Mouse (Mus musculus) kidney, adult 2 months (tissue): ENCODE results near the gene Epp13.

ENCODE experiments used
- CTCF ChIP-seq: fragments of 200-500 bp; conservative IDR thresholded peaks from 2 replicates; pipeline ENCODE4 v1.5.1; 2011; ENCODE audit warnings: low read depth, mild to moderate bottlenecking, control low read depth, low read length, moderate library complexity, mixed read lengths; ENCODE audit not compliant: insufficient read depth, insufficient read length
- POLR2A ChIP-seq: fragments of 200-500 bp; IDR thresholded peaks from one replicate; pipeline ENCODE4 v1.6.1; 2011; ENCODE audit warnings: low read depth, low read length, control low read depth

DNA sequence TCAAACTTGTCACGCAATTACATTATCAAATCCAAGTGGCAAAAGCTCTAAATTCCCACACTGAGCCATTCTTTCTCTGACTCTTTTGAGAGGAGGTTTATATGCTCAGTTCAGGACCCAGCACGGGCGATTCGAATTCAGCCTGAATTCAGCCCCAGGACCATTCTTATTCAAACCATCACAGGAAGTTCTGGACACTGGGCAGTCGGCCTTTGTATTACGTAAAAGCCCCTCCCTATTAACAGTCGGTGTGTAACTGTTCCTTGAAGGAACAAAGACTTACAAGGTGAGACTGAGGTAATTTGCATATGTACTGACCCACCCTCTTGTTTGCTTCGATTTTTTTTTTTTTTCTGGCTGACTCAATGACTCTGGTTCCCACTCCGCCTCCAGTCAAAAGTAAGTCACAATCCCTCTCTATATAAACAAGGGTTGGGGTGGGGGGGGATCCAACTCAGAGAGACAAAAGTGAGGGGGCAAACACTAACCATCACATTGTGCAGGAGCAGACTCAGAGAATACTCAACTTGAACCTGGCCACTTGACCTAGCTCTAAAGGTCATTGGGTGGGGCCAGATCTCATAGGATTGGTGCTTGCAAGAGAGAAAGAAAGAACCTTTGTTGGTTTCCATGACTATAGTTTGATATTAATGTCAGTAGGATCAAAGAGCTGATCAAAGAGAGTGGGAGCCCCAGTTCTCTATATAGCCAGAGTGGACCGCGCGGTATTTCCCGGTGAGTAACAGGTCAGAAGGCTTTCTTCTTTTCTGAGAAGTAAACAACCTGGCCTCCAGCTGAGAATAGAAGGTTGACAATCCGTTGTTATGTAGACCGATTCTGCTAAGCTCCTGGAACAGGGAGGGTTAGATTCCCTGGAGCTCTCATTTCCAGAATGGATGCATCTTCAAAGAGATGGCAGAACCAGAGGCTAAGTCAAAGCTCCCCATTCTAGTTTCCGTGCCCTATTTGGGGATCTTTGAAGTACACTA is 6.0 kb downstream of the Epp13 start:
- no peak for TF ChIP-seq CTCF
- no peak for TF ChIP-seq POLR2A
